Mouse (Mus musculus) MEL (cell line): ENCODE data around the gene Rab20. TPM values are rescaled to one million over a fixed set of nuclear protein-coding genes. Genes with fewer than 3 reads are reported as not detected.

ENCODE experiments used
- DNase-seq: peaks from one replicate; pipeline ENCODE4 v3.0.0; 2011; ENCODE audit warnings: low read depth, low spot score
- H3K27ac ChIP-seq: 2 replicates; pipeline ENCODE4 v1.5.1; 2012; ENCODE audit warnings: low read depth, mild to moderate bottlenecking, control low read depth, low read length, moderate library complexity; ENCODE audit not compliant: control insufficient read depth
- H3K27me3 ChIP-seq, 2 experiments: fragments of 150-350 bp in 1 of 2; sonication (generic) in 1 of 2; 2 replicates each; pipeline ENCODE4 v1.6.1; 2012; ENCODE audit warnings: low read length in 2 of 2, mild to moderate bottlenecking in 2 of 2, improper control_type of control experiment in 1 of 2, moderate library complexity in 1 of 2; ENCODE audit not compliant: insufficient read depth in 2 of 2, control insufficient read depth in 1 of 2
- H3K36me3 ChIP-seq, 2 experiments: 2 replicates each; pipeline ENCODE4 v1.6.1; 2012 to 2014; ENCODE audit warnings: low read length in 2 of 2, improper control_type of control experiment in 1 of 2, inconsistent platforms in 1 of 2, mild to moderate bottlenecking in 1 of 2; ENCODE audit not compliant: insufficient read depth in 2 of 2, control insufficient read depth in 1 of 2
- H3K4me1 ChIP-seq, 2 experiments: fragments of 150-350 bp in 1 of 2; sonication (generic) in 1 of 2; 2 replicates each; pipeline ENCODE4 v1.6.1; 2012; ENCODE audit warnings: low read length in 2 of 2, improper control_type of control experiment in 1 of 2, mild to moderate bottlenecking in 1 of 2; ENCODE audit not compliant: insufficient read depth in 2 of 2, control insufficient read depth in 1 of 2
- H3K4me3 ChIP-seq, 2 experiments: fragments of 150-350 bp in 1 of 2; sonication (generic) in 1 of 2; 2 replicates each; pipeline ENCODE4 v1.5.1; 2012; ENCODE audit warnings: low read depth in 2 of 2, low read length in 2 of 2, mild to moderate bottlenecking in 2 of 2, moderate library complexity in 2 of 2, control low read depth in 1 of 2, improper control_type of control experiment in 1 of 2; ENCODE audit not compliant: control insufficient read depth in 1 of 2, insufficient read depth in 1 of 2
- H3K79me2 ChIP-seq: 2 replicates; pipeline ENCODE4 v1.6.1; 2012; ENCODE audit warnings: mild to moderate bottlenecking, low read length, moderate library complexity; ENCODE audit not compliant: control insufficient read depth, poor library complexity, insufficient read depth
- H3K9ac ChIP-seq: 2 replicates; pipeline ENCODE4 v1.6.1; 2012; ENCODE audit warnings: low read depth, mild to moderate bottlenecking, control low read depth, low read length, moderate library complexity; ENCODE audit not compliant: control insufficient read depth, poor library complexity, severe bottlenecking
- H3K9me3 ChIP-seq: fragments of 150-350 bp; sonication (generic); replicated peaks from 2 replicates; pipeline ENCODE4 v1.6.1; 2012; ENCODE audit warnings: mild to moderate bottlenecking, low read length, improper control_type of control experiment, moderate library complexity; ENCODE audit not compliant: insufficient read depth
- BHLHE40 ChIP-seq: IDR thresholded peaks from 2 replicates; pipeline ENCODE4 v1.6.1; 2012; ENCODE audit warnings: low read depth, mild to moderate bottlenecking, inconsistent platforms, low read length, improper control_type of control experiment, borderline replicate concordance
- CHD1 ChIP-seq: IDR thresholded peaks from 2 replicates; pipeline ENCODE4 v1.6.1; 2012; ENCODE audit warnings: low read depth, mild to moderate bottlenecking, inconsistent platforms, low read length, improper control_type of control experiment
- CHD2 ChIP-seq: IDR thresholded peaks from 2 replicates; pipeline ENCODE4 v1.6.1; 2011; ENCODE audit warnings: low read length, improper control_type of control experiment
- GABPA ChIP-seq: IDR thresholded peaks from 2 replicates; pipeline ENCODE4 v1.6.1; 2012; ENCODE audit warnings: low read depth, mild to moderate bottlenecking, inconsistent platforms, low read length, improper control_type of control experiment, moderate library complexity
- GATA1 ChIP-seq: IDR thresholded peaks from 2 replicates; pipeline ENCODE4 v1.6.1; 2011; ENCODE audit warnings: low read depth, low read length, improper control_type of control experiment
- HCFC1 ChIP-seq: IDR thresholded peaks from 2 replicates; pipeline ENCODE4 v1.6.1; 2012; ENCODE audit warnings: low read depth, mild to moderate bottlenecking, inconsistent platforms, low read length, improper control_type of control experiment, moderate library complexity
- JUND ChIP-seq: IDR thresholded peaks from 2 replicates; pipeline ENCODE4 v1.6.1; 2011; ENCODE audit warnings: low read depth, mild to moderate bottlenecking, improper control_type of control experiment, low read length
- MAFK ChIP-seq: IDR thresholded peaks from 2 replicates; pipeline ENCODE4 v1.6.1; 2011; ENCODE audit warnings: low read depth, mild to moderate bottlenecking, low read length, improper control_type of control experiment, borderline replicate concordance
- MAZ ChIP-seq: IDR thresholded peaks from 2 replicates; pipeline ENCODE4 v1.6.1; 2012; ENCODE audit warnings: low read depth, mild to moderate bottlenecking, inconsistent platforms, low read length, improper control_type of control experiment
- MEF2A ChIP-seq: IDR thresholded peaks from 2 replicates; pipeline ENCODE4 v1.6.1; 2014; ENCODE audit warnings: low read depth, mild to moderate bottlenecking, inconsistent platforms, low read length, improper control_type of control experiment; ENCODE audit not compliant: poor library complexity, insufficient replicate concordance, severe bottlenecking; ENCODE audit errors: extremely low read depth
- MYB ChIP-seq: IDR thresholded peaks from 2 replicates; pipeline ENCODE4 v1.6.1; 2011; ENCODE audit warnings: mild to moderate bottlenecking, low read depth, low read length, improper control_type of control experiment
- MYC ChIP-seq: IDR thresholded peaks from 2 replicates; pipeline ENCODE4 v1.6.1; 2011; ENCODE audit warnings: low read depth, mild to moderate bottlenecking, low read length, improper control_type of control experiment, moderate library complexity
- NRF1 ChIP-seq: IDR thresholded peaks from 2 replicates; pipeline ENCODE4 v1.6.1; 2014; ENCODE audit warnings: low read depth, mild to moderate bottlenecking, inconsistent platforms, low read length, improper control_type of control experiment, moderate library complexity; ENCODE audit not compliant: poor library complexity, insufficient read depth, severe bottlenecking
- POLR2A ChIP-seq, 2 experiments: IDR thresholded peaks; 2 replicates each; pipeline ENCODE4 v1.6.1; 2011 to 2012; ENCODE audit warnings: low read length in 2 of 2, mild to moderate bottlenecking in 2 of 2, control low read depth in 1 of 2, improper control_type of control experiment in 1 of 2, low read depth in 1 of 2, moderate library complexity in 1 of 2; ENCODE audit not compliant: control insufficient read depth in 1 of 2, insufficient read depth in 1 of 2, poor library complexity in 1 of 2
- RAD21 ChIP-seq: IDR thresholded peaks from 2 replicates; pipeline ENCODE4 v1.6.1; 2011; ENCODE audit warnings: mild to moderate bottlenecking, low read depth, low read length, improper control_type of control experiment
- SIN3A ChIP-seq: IDR thresholded peaks from 2 replicates; pipeline ENCODE4 v1.6.1; 2012; ENCODE audit warnings: low read length, improper control_type of control experiment, inconsistent platforms
- TAL1 ChIP-seq: IDR thresholded peaks from 2 replicates; pipeline ENCODE4 v1.6.1; 2012; ENCODE audit warnings: mild to moderate bottlenecking, inconsistent platforms, low read length, moderate library complexity, mixed read lengths
- USF1 ChIP-seq: IDR thresholded peaks from 2 replicates; pipeline ENCODE4 v1.6.1; 2014; ENCODE audit warnings: low read depth, mild to moderate bottlenecking, inconsistent platforms, low read length, improper control_type of control experiment, moderate library complexity
- USF2 ChIP-seq, 2 experiments: IDR thresholded peaks; 2 replicates each; pipeline ENCODE4 v1.6.1; 2011 to 2012; ENCODE audit warnings: improper control_type of control experiment in 2 of 2, low read length in 2 of 2, borderline replicate concordance in 1 of 2, inconsistent platforms in 1 of 2, low read depth in 1 of 2, mild to moderate bottlenecking in 1 of 2; ENCODE audit not compliant: insufficient read depth in 1 of 2
- ZKSCAN1 ChIP-seq: IDR thresholded peaks from 2 replicates; pipeline ENCODE4 v1.6.1; 2012; ENCODE audit warnings: low read depth, mild to moderate bottlenecking, inconsistent platforms, low read length, improper control_type of control experiment, moderate library complexity
- polyA plus RNA-seq, 2 experiments: library from polyadenylated mRNA; stranded (reverse) in 1 of 2; unstranded in 1 of 2; fragments of >175 nt in 1 of 2; fragments of >200 nt in 1 of 2; gene quantifications; 2 replicates each; pipeline versions ENCODE4 v1.2.1 to v1.2.4; 2012; ENCODE audit warnings: low replicate concordance in 2 of 2, low read depth in 1 of 2; ENCODE audit not compliant: insufficient read length in 2 of 2, insufficient read depth in 1 of 2, missing spikeins in 1 of 2
- total RNA-seq: library from RNA; depleted of rRNA; stranded (reverse); fragments of 300-350 nt; gene quantifications from 2 replicates; pipeline ENCODE4 v1.2.3, GENCODE M21; 2012; rRNA removed

The Rab20 gene
- total and polyA plus RNA-seq, 3 experiments: 9.5 to 10.4 TPM; not detected in 1

GRCm38 (mm10) chr8:11404614-11405013 is 73.9 kb downstream of the Rab20 start:
- Histone ChIP-seq H3K4me1 (no peaks in the 10 kb centered on the region), H3K9ac (no peak overlapping the region), H3K4me3 (no peak overlapping the region), H3K27ac (no peak overlapping the region), H3K79me2 (no peaks in the 10 kb centered on the region), H3K27me3 (peaks cover 0 to 1% of the 10 kb centered on the region in 2 experiments; a peak in 2 of 4 replicates), H3K9me3 (no peaks in the 10 kb centered on the region)
- DNase-seq: no peak
- TF ChIP-seq BHLHE40 (no peak), CHD2 (no peak), USF2 (IDR thresholded peaks at IDR 0.05; ENCODE audit: borderline replicate concordance in 1 of 2, insufficient read depth in 1 of 2, low read depth in 1 of 2, low read length in 2 of 2) (no peak), RAD21 (no peak), CHD1 (no peak), USF1 (no peak), MYC (no peak), MAZ (no peak), SIN3A (no peak), ZKSCAN1 (no peak), NRF1 (no peak), MAFK (no peak), GATA1 (no peak), MYB (no peak), POLR2A (IDR thresholded peaks at IDR 0.05; ENCODE audit: control insufficient read depth in 1 of 2, insufficient read depth in 1 of 2, low read depth in 1 of 2, low read length in 2 of 2, poor library complexity in 1 of 2) (no peak), JUND (no peak)
- TF ChIP-seq, all 39 proteins: peak for 0
- H3K36me3 ChIP-seq: no peaks in the 10 kb centered on the region

GRCm38 (mm10) chr8:11403813-11404212 is 74.7 kb downstream of the Rab20 start:
- H3K9ac ChIP-seq: no peak overlapping the region
- H3K4me3 ChIP-seq: no peak overlapping the region
- H3K27me3 ChIP-seq: peaks cover 0 to 1% of the 10 kb centered on the region in 2 experiments; a peak in 2 of 4 replicates
- no peak overlapping the region for H3K27ac ChIP-seq
- no peaks in the 10 kb centered on the region for H3K79me2 ChIP-seq
- H3K9me3 ChIP-seq: no peaks in the 10 kb centered on the region
- H3K36me3 ChIP-seq: no peaks in the 10 kb centered on the region
- H3K4me1 ChIP-seq: no peaks in the 10 kb centered on the region
- no peak for DNase-seq
- TF ChIP-seq GATA1 (no peak), GABPA (no peak), CHD1 (no peak), MEF2A (no peak), HCFC1 (no peak), SIN3A (no peak), TAL1 (no peak)

Other genes with a start within 250 kb of the Rab20 start
- 0.03 and 0.04 TPM in 2 replicates for gene Col4a2, start 165.9 kb downstream of the Rab20 start, total RNA-seq
- gene Col4a2, start 165.9 kb downstream of the Rab20 start, polyA plus RNA-seq: under 1 TPM in 1 of 2 experiments, not detected in 1; 0.81 TPM
- gene Col4a1, start 165.9 kb downstream of the Rab20 start, total RNA-seq: not detected in 2 replicates
- gene Col4a1, start 165.9 kb downstream of the Rab20 start, polyA plus RNA-seq: under 1 TPM in 1 of 2 experiments, not detected in 1; 0.31 TPM
- gene Naxd, start 18.8 kb upstream of the Rab20 start, total RNA-seq: 54.8 and 60.9 TPM in 2 replicates
- gene Naxd, start 18.8 kb upstream of the Rab20 start, polyA plus RNA-seq: 10 to 100 TPM in 1 of 2 experiments, not detected in 1; 72.3 TPM
- 60.1 and 62.8 TPM in 2 replicates for gene Cars2, start 72.1 kb upstream of the Rab20 start, total RNA-seq
- 10 to 100 TPM in 1 of 2 experiments, not detected in 1; 63.8 TPM for gene Cars2, start 72.1 kb upstream of the Rab20 start, polyA plus RNA-seq
- gene Ing1, start 76.9 kb upstream of the Rab20 start, total RNA-seq: 35.9 and 36.2 TPM in 2 replicates
- 10 to 100 TPM in 1 of 2 experiments, not detected in 1; 91.0 TPM for gene Ing1, start 76.9 kb upstream of the Rab20 start, polyA plus RNA-seq
- gene Ankrd10, start 157.0 kb upstream of the Rab20 start, total RNA-seq: 68.5 and 74.8 TPM in 2 replicates
- gene Ankrd10, start 157.0 kb upstream of the Rab20 start, polyA plus RNA-seq: 10 to 100 TPM in 1 of 2 experiments, not detected in 1; 70.4 TPM
- not detected in 2 replicates for gene 1700016D06Rik, start 222.4 kb upstream of the Rab20 start, total RNA-seq
- not detected for gene 1700016D06Rik, start 222.4 kb upstream of the Rab20 start, polyA plus RNA-seq
- 18.7 and 21.0 TPM in 2 replicates for gene Arhgef7, start 249.0 kb upstream of the Rab20 start, total RNA-seq
- 10 to 100 TPM in 1 of 2 experiments, not detected in 1; 36.8 TPM for gene Arhgef7, start 249.0 kb upstream of the Rab20 start, polyA plus RNA-seq